In genomic region chr15:100599276-100600046, GRCm38 (mm10) we compare ENCODE assay signal across 8 mouse cellular contexts. TPM values are rescaled to one million over a fixed set of nuclear protein-coding genes. Genes with fewer than 3 reads are reported as not detected.
DNase-seq lines count a peak whose midpoint lies in the region; ATAC-seq lines count a peak whose summit lies in the region.

Gene Pou6f1, minus strand, starts transcription at chr15:100599984.

- DNase-seq in frontal cortex, adult 2 months (ENCODE audit: extremely low spot score in 1 of 2, low spot score in 1 of 2) = no peak
- peak; percentile 62 to 74 for DNase-seq in cerebellum, postnatal 25 days
- DNase-seq in gonadal fat pad, adult 2 months (ENCODE audit: low read depth) = no peak
- DNase-seq in left cerebral cortex, postnatal 14 days (ENCODE audit: low spot score in 2 of 2) = peak in 1 of 2 experiments; percentile 37
- peak; percentile 65 for DNase-seq in midbrain, embryonic 10.5 days (ENCODE audit: low spot score)

- peak within 1 kb of the TSS; percentile 75 for H3K9ac ChIP-seq in intestine, embryonic 15.5 days
- peak within 1 kb of the TSS; percentile 78 for H3K9ac ChIP-seq in stomach, embryonic 15.5 days

- no peak within 1 kb of the TSS for H3K27ac ChIP-seq in intestine, embryonic 15.5 days
- peak within 1 kb of the TSS; percentile 96 for H3K27ac ChIP-seq in midbrain, embryonic 10.5 days (replicated peaks)
- H3K27ac ChIP-seq in stomach, embryonic 15.5 days = no peak within 1 kb of the TSS

- peak within 1 kb of the TSS; percentile 98 for H3K4me2 ChIP-seq in intestine, embryonic 15.5 days (replicated peaks)
- H3K4me2 ChIP-seq in stomach, embryonic 15.5 days = peak within 1 kb of the TSS; percentile 98

- no peaks in the 10 kb centered on the region; the same call in none of the 2 replicates for H3K27me3 ChIP-seq in intestine, embryonic 15.5 days (replicated peaks)
- H3K27me3 ChIP-seq in midbrain, embryonic 10.5 days (ENCODE audit: low read depth, poor library complexity, severe bottlenecking) = peaks cover 73% of the 10 kb centered on the region
- 0 out of 2 replicates have a peak, but pooled peaks cover 5% of the 10 kb centered on the region for H3K27me3 ChIP-seq in stomach, embryonic 15.5 days (replicated peaks)

- peak within 1 kb of the TSS; percentile 78 for H3K4me3 ChIP-seq in intestine, embryonic 15.5 days (replicated peaks)
- peak within 1 kb of the TSS; percentile 87 for H3K4me3 ChIP-seq in midbrain, embryonic 10.5 days
- peak within 1 kb of the TSS; percentile 79 for H3K4me3 ChIP-seq in stomach, embryonic 15.5 days (replicated peaks)

- H3K4me1 ChIP-seq in intestine, embryonic 15.5 days (replicated peaks) = peaks cover 5% of the 10 kb centered on the region; the same call in 1 of the 2 replicates
- H3K4me1 ChIP-seq in midbrain, embryonic 10.5 days = peaks cover 34% of the 10 kb centered on the region
- 0 out of 2 replicates have a peak, but pooled peaks cover 5% of the 10 kb centered on the region for H3K4me1 ChIP-seq in stomach, embryonic 15.5 days

- H3K9me3 ChIP-seq in intestine, embryonic 15.5 days = no peaks in the 10 kb centered on the region
- H3K9me3 ChIP-seq in midbrain, embryonic 10.5 days (replicated peaks) = no peaks in the 10 kb centered on the region
- H3K9me3 ChIP-seq in stomach, embryonic 15.5 days = no peaks in the 10 kb centered on the region

- no peak for ATAC-seq in frontal cortex, adult (ENCODE audit: low TSS enrichment)
- ATAC-seq in intestine, embryonic 15.5 days = peak; percentile 79
- ATAC-seq in stomach, embryonic 15.5 days (ENCODE audit: insufficient read depth, low FRiP score, low read depth) = peak; percentile 41

- under 1% methylated on average over 73 of the region's 76 CpGs for WGBS in intestine, embryonic 15.5 days
- WGBS in midbrain, embryonic 10.5 days = under 1% methylated on average over 73 of the region's 76 CpGs
- WGBS in stomach, embryonic 15.5 days = under 1% methylated on average over 68 of the region's 76 CpGs

- no peaks in the 10 kb centered on the region for H3K36me3 ChIP-seq in intestine, embryonic 15.5 days
- H3K36me3 ChIP-seq in midbrain, embryonic 10.5 days = no peaks in the 10 kb centered on the region
- H3K36me3 ChIP-seq in stomach, embryonic 15.5 days = no peaks in the 10 kb centered on the region

- intact Hi-C loops in left cerebral cortex, postnatal 14 days (cut with DNase I) = loop anchor here (5.0 kb wide), 1 partner anchor 47 kb away; the partner anchor contains the start of gene Tfcp2

RNA-seq across cellular contexts. Expression of gene Pou6f1, which starts in this region (rescaled TPM):
- 101 and 105 TPM in 2 replicates for polyA plus RNA-seq in frontal cortex, adult 2 months (2012; rRNA removed)
- 30.3 and 39.2 TPM in 2 replicates for polyA plus RNA-seq in gonadal fat pad, adult 2 months (2012; rRNA removed)
- 4.0 and 4.4 TPM in 2 replicates for polyA plus RNA-seq in intestine, embryonic 15.5 days (2015; fragmentation: Nextera tagmentation; extraction: Ambion mirVana)
- total RNA-seq in left cerebral cortex, postnatal 14 days (2021) = 100 to 1,000 TPM; 123 to 125 TPM
- polyA plus RNA-seq in midbrain, embryonic 10.5 days (2016; fragmentation: Nextera tagmentation; extraction: Ambion mirVana) = 4.7 and 10.0 TPM in 2 replicates
- 4.7 and 4.9 TPM in 2 replicates for polyA plus RNA-seq in stomach, embryonic 15.5 days (2015; fragmentation: Nextera tagmentation; extraction: Ambion mirVana)

Comparison
In these comparisons a context has a peak if more than half of its experiments do, and no peak if none do; other contexts are left out.
1. DNase-seq: peak in cerebellum, postnatal 25 days (2 of 2) and midbrain, embryonic 10.5 days (single experiment); none in frontal cortex, adult 2 months (0 of 2) and gonadal fat pad, adult 2 months (single experiment).
2. Peak in every context shown above with its lines, with median percentiles within 50 percentile points of each other: H3K4me3 ChIP-seq.